Mouse (Mus musculus) midbrain, embryonic 15.5 days (tissue): Measurements from ENCODE around the gene Stard3nl. TPM values are rescaled to one million over a fixed set of nuclear protein-coding genes. Genes with fewer than 3 reads are reported as not detected.
"Not testable (repeated sequence)": the region's sequence is repeated elsewhere in the genome, so short reads cannot be mapped to it uniquely, and the experiment has no call there.

Experiments used
- ATAC-seq: fragments of 200-750 bp; cut with Nextera tagmentation; replicated peaks from 2 replicates; pipeline ENCODE4 v1.8.0; 2017; ENCODE audit warnings: moderate TSS enrichment
- H3K27ac ChIP-seq: fragments of 300-500 bp; sonication (generic); 2 replicates; pipeline ENCODE4 v1.5.1; 2015; ENCODE audit warnings: mild to moderate bottlenecking, inconsistent platforms
- H3K27me3 ChIP-seq: fragments of 300-500 bp; sonication (generic); replicated peaks from 2 replicates; pipeline ENCODE4 v1.6.1; 2015; ENCODE audit warnings: inconsistent platforms
- H3K36me3 ChIP-seq: fragments of 300-500 bp; sonication (generic); replicated peaks from 2 replicates; pipeline ENCODE4 v1.6.1; 2015; ENCODE audit warnings: inconsistent platforms
- H3K4me1 ChIP-seq: fragments of 300-500 bp; sonication (generic); 2 replicates; pipeline ENCODE4 v1.6.1; 2015; ENCODE audit warnings: inconsistent platforms
- H3K4me2 ChIP-seq: fragments of 300-500 bp; sonication (generic); 2 replicates; pipeline ENCODE4 v1.6.1; 2015; ENCODE audit warnings: inconsistent platforms, mild to moderate bottlenecking, moderate library complexity
- H3K4me3 ChIP-seq: fragments of 300-500 bp; sonication (generic); 2 replicates; pipeline ENCODE4 v1.5.1; 2015; ENCODE audit warnings: mild to moderate bottlenecking, inconsistent platforms
- H3K9ac ChIP-seq: fragments of 300-500 bp; sonication (generic); 2 replicates; pipeline ENCODE4 v1.6.1; 2015; ENCODE audit warnings: mild to moderate bottlenecking, inconsistent platforms
- H3K9me3 ChIP-seq: fragments of 300-500 bp; sonication (generic); 2 replicates; pipeline ENCODE4 v1.6.1; 2016; ENCODE audit warnings: inconsistent platforms
- WGBS: fragments of 180-500 bp; shearing (Covaris S2); methylation state at CpG from one replicate; pipeline ENCODE4 v1.1.7; 2015; ENCODE audit warnings: mixed read lengths; 5-methylcytosine and 5-hydroxymethylcytosine counted together
- polyA plus RNA-seq: library from polyadenylated mRNA; unstranded; fragments of >200 nt; fragmentation: Nextera tagmentation; extraction: Ambion mirVana; gene quantifications from 2 replicates; pipeline ENCODE4 v1.2.1, GENCODE M21; 2015

The Stard3nl gene
- polyA plus RNA-seq, 1 experiment from 2014 or later, result 208 TPM

DNA sequence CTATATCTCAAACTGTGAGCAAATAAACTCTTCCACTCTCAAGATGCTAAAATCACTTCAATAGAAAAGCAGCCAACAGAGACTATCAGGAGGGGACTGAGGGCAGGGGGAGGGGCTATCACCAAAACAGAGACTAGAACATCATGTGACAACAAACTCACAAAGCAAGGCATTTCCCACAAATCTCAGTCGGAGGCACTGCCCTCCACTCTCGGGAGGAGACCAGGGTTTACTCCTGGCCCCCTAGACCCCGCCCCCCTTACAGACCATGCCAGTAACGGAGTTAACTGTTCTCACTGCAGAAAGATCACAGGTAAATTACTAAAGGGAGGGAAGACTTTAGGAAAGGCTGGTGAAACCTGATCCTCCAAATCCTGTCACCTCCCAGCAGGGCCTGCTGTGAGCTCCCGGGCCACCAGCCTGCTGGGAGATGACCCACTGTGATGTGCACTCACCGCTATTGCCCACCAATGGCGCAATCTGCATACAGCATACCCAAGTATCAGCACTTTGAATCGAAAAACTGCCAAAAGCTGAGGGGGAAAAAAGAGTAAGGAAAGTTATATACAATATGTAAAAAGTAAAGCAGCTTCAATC, 23.4 kb downstream of the Stard3nl start:
- no peaks in the 10 kb centered on the region for H3K4me1 ChIP-seq
- peaks cover 22% of the 10 kb centered on the region; the same call in 1 of the 2 replicates for H3K36me3 ChIP-seq
- H3K4me3 ChIP-seq, result no peak overlapping the region
- H3K9me3 ChIP-seq, result no peaks in the 10 kb centered on the region
- WGBS, result 19% methylated on average over 8 of the region's 8 CpGs
- ATAC-seq, result no peak
- H3K27me3 ChIP-seq, result no peaks in the 10 kb centered on the region
- H3K4me2 ChIP-seq, result no peak overlapping the region
- no peak overlapping the region for H3K27ac ChIP-seq
- H3K9ac ChIP-seq, result no peak overlapping the region

DNA sequence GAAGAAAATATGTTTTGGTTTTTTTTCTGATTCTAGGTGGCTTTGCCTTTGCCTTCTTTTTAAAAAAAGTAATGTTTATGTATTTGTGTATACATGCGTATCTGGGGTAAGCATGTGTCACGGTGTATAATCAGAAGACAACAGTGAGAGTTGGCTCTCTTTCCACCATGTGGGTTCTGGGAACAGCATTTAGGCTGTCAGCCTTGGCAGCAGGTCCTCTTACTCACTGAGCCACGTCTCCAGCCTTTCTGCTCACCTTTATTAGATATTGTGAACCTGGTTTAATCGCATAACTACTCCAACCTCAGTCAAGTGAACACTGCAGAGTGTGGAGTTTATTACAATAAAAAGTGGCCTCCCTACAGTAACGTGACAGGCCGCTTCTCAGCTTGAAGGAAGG, 26.8 kb downstream of the Stard3nl start:
- no peak overlapping the region for H3K9ac ChIP-seq
- H3K9me3 ChIP-seq, result no peaks in the 10 kb centered on the region
- no peaks in the 10 kb centered on the region for H3K4me1 ChIP-seq
- no peak for ATAC-seq
- no peak overlapping the region for H3K4me3 ChIP-seq
- H3K4me2 ChIP-seq, result no peak overlapping the region
- no peaks in the 10 kb centered on the region for H3K27me3 ChIP-seq
- H3K27ac ChIP-seq, result no peak overlapping the region
- 91% methylated on average over 6 of the region's 6 CpGs for WGBS
- H3K36me3 ChIP-seq, result peaks cover 30% of the 10 kb centered on the region; the same call in 1 of the 2 replicates

DNA sequence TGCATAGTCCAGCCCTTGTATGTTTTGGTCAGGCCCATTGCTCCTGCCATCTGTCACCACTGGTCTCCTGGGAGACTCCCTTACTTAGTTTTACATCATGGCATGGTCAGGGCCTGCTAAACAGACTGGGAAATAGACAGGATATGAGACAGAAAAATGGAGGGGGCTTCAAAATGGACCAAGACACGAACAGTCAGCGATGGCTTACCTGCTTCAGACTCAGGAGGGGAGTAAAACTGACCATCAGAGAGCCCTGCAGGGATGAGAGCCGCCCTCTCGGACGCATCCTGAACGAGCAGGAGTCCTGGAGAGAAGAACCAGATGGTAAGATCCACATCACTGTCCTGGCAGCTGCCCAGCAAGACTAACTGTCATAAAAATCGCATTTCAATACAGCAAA, 28.1 kb downstream of the Stard3nl start:
- WGBS, result 80% methylated on average over 7 of the region's 7 CpGs
- no peak overlapping the region for H3K9ac ChIP-seq
- H3K27ac ChIP-seq, result no peak overlapping the region

DNA sequence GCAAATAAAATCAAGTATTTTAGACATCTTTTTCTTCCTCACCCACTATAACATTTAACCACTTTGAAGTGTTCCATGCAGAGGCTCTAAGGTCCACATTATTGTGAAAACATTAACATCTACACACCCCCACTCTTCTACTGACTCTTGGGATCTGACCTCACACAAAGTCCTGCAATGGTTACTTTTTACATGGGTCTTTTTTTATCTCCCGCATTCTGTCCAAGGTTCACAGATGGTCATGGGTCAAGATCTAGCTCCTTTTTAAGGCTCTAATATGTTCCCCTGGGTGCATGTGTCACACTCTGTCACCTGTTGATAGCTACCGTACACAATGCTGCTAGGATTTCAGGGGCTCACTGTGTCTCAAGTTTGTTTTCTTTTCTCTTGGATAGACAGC, 28.7 kb downstream of the Stard3nl start:
- Histone ChIP-seq H3K36me3 (peaks cover 30% of the 10 kb centered on the region; the same call in 1 of the 2 replicates), H3K4me2 (no peak overlapping the region), H3K27ac (no peak overlapping the region), H3K4me1 (no peaks in the 10 kb centered on the region), H3K9ac (no peak overlapping the region), H3K9me3 (no peaks in the 10 kb centered on the region), H3K27me3 (no peaks in the 10 kb centered on the region), H3K4me3 (no peak overlapping the region)
- no peak for ATAC-seq
- WGBS, result 79% methylated on average over 2 of the region's 2 CpGs

More for the DNA sequence above, 28.1 kb downstream of the Stard3nl start:
- H3K4me2 ChIP-seq, result no peak overlapping the region
- no peak for ATAC-seq
- H3K9me3 ChIP-seq, result no peaks in the 10 kb centered on the region
- no peaks in the 10 kb centered on the region for H3K27me3 ChIP-seq
- H3K4me3 ChIP-seq, result no peak overlapping the region
- peaks cover 30% of the 10 kb centered on the region; the same call in 1 of the 2 replicates for H3K36me3 ChIP-seq
- H3K4me1 ChIP-seq, result no peaks in the 10 kb centered on the region

DNA sequence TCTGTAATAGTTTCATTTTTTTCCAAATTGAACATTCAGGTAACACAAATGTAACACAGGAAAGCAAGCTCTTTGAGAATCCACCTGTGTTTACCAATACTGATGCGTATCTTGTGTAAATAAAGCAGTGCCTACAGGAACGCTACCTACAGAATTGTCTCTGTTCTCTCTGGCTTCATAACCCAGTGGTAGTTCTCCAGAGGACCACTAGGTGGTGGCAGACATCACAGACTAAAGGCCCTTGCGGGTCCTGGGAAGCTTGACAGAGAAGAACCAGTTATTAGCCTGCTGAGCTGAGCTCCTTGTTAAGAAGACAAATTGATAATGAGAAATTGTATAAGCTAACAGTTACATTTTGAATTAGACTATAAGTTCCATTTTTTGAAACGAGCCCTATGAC, 30.0 kb downstream of the Stard3nl start:
- Histone ChIP-seq H3K4me2 (no peak overlapping the region), H3K9ac (no peak overlapping the region), H3K27ac (no peak overlapping the region), H3K4me3 (no peak overlapping the region), H3K9me3 (no peaks in the 10 kb centered on the region), H3K36me3 (peaks cover 33% of the 10 kb centered on the region; the same call in 1 of the 2 replicates), H3K27me3 (no peaks in the 10 kb centered on the region), H3K4me1 (no peaks in the 10 kb centered on the region)
- WGBS, result 39% methylated on average over 4 of the region's 4 CpGs
- ATAC-seq, result peak; percentile 84

DNA sequence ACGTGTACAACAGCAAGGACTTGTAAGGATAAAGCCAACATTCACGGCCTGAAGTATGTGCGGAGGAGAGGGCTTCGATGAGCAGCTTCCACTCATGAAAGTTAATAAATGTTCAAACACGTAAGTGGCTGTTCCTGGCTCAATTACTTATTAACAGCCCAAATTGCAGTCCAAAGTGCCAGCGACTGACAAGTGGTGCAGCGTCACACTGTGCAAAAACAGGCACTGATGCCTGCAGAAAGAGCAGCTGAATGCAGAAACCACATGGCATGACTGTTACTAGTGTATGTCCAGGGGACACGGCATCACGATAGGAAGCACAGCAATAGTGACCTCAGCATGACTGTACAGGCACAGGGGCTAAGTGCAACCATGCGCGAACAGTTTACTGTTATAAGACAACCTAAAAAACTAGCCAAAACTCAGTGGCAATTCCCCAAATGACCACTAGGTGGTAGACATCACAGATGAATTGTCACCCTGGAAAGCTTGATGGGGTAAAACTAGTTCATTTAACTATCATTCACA, 31.3 kb downstream of the Stard3nl start:
- H3K9me3 ChIP-seq, result no peaks in the 10 kb centered on the region
- no peak overlapping the region for H3K9ac ChIP-seq
- no peak overlapping the region for H3K4me2 ChIP-seq
- WGBS, result 86% methylated on average over 11 of the region's 11 CpGs
- peaks cover 22% of the 10 kb centered on the region; the same call in 1 of the 2 replicates for H3K36me3 ChIP-seq
- no peaks in the 10 kb centered on the region for H3K4me1 ChIP-seq
- ATAC-seq, result peak; percentile 31; the same call in 1 of the 2 replicates
- H3K27me3 ChIP-seq, result no peaks in the 10 kb centered on the region
- no peak overlapping the region for H3K4me3 ChIP-seq
- no peak overlapping the region for H3K27ac ChIP-seq

DNA sequence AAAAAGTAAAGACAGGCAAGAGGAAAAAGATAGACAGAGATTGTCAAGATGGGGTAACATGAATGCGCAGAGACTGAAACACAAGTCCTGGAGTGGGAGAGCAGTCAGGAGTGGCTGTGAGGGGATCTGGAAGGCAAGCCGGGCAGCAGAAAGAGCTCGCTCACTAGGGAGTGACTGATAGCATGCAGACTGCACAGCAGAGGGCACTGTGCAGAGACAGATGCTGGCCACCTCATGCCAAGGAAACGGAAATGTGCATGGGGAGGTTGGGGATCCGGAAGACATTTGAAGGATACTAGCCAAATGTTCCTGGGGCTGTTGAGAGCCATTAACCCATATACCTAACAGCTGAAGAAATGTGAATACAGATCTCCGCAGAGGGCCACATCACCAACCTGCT, 33.2 kb downstream of the Stard3nl start:
- 68% methylated on average over 6 of the region's 6 CpGs for WGBS
- no peak for ATAC-seq
- Histone ChIP-seq H3K27ac (no peak overlapping the region), H3K4me3 (no peak overlapping the region), H3K36me3 (peaks cover 24% of the 10 kb centered on the region; the same call in 1 of the 2 replicates), H3K9me3 (no peaks in the 10 kb centered on the region), H3K27me3 (no peaks in the 10 kb centered on the region), H3K4me2 (no peak overlapping the region), H3K9ac (no peak overlapping the region), H3K4me1 (no peaks in the 10 kb centered on the region)

DNA sequence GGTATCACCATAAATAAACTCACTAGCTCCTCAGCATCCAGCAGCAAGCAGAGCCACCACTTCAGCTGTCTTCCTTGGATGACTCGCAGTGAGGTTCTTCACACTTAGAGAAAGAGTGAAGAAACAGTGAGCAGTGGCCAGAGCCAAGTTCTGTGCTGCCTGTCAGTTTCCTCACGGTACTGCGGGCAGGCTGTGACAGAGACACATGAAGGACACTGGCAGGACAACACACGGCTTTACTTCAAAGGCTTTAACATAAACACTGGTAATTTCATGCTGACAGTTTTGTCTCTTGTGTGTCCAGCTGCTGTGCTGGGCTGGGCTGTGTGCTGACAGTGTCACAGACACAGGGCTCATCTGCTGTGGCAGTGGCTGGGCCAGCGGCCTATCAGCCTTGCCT, 37.6 kb downstream of the Stard3nl start:
- Histone ChIP-seq H3K4me3 (no peak overlapping the region), H3K27me3 (no peaks in the 10 kb centered on the region), H3K9ac (no peak overlapping the region), H3K9me3 (no peaks in the 10 kb centered on the region), H3K27ac (no peak overlapping the region), H3K4me1 (no peaks in the 10 kb centered on the region), H3K4me2 (no peak overlapping the region), H3K36me3 (peaks cover 18% of the 10 kb centered on the region)
- WGBS, result 80% methylated on average over 5 of the region's 5 CpGs
- no peak for ATAC-seq

DNA sequence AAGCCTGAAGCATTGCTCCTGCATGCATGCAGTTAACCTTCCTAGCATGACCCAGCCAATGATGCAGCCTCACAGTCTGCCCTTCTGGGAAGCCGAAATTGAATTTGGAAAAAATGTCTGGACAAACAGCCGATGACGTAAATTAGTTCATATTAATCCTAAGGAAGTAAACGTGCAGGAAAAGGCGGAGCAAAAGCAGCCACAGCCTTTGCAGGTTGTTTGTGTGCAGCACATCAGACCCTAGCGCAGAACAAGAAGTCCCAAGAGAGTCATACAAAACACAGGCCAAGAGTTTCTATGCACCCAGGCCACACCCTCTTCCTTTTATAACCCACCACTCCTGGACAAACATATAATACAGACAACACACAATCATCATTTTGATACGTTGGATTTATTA, 38.3 kb downstream of the Stard3nl start:
- Histone ChIP-seq H3K9ac (no peak overlapping the region), H3K27me3 (no peaks in the 10 kb centered on the region), H3K4me3 (no peak overlapping the region), H3K27ac (no peak overlapping the region), H3K4me1 (no peaks in the 10 kb centered on the region), H3K36me3 (peaks cover 18% of the 10 kb centered on the region), H3K4me2 (no peak overlapping the region), H3K9me3 (no peaks in the 10 kb centered on the region)
- no peak for ATAC-seq
- 92% methylated on average over 7 of the region's 7 CpGs for WGBS

DNA sequence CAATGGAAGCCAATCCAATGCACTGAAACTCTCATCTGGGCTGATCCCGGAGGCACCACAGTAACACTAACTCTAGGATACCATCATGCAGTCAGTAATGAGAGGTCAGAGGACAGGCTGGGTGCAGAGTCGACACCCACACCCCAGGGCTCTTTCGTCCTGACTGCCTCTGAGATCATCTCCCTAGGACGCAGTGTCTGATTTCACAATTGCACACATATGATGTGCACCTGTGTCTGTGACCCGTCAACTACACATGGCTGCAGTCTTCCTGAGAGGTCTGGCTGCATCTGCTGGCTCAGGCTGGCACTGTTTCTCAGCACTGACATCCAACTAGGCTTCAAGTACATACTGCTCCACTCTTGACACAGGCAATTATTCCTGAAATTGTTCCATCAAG, 38.9 kb downstream of the Stard3nl start:
- WGBS, result 83% methylated on average over 5 of the region's 5 CpGs
- ATAC-seq, result 0 out of 2 replicates have a peak, but pooled peaks have one; percentile 16

DNA sequence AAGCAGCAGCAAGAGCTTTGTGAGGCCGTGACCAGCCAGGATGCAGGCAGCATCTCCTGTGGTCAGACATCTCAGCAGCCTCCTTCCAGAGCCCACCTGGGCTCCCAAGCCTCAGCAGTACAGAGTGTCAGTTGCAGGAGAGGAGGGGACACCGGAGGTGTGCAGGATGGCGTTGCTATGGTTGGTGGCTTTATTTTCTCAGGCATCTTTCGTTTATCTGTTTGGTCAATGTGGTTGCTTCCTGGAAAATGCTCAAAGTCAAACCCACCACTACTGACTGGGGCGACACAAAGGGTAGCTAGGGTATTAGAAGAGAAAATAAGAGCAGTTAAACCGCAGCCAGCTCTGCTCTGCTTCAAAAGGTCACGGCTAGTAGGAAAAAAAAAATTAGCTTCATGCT, 39.5 kb downstream of the Stard3nl start:
- no peak for ATAC-seq

More for the DNA sequence above, 38.9 kb downstream of the Stard3nl start:
- Histone ChIP-seq H3K4me3 (no peak overlapping the region), H3K4me1 (no peaks in the 10 kb centered on the region), H3K9me3 (no peaks in the 10 kb centered on the region), H3K27me3 (no peaks in the 10 kb centered on the region), H3K4me2 (no peak overlapping the region), H3K9ac (no peak overlapping the region), H3K36me3 (peaks cover 18% of the 10 kb centered on the region), H3K27ac (no peak overlapping the region)

DNA sequence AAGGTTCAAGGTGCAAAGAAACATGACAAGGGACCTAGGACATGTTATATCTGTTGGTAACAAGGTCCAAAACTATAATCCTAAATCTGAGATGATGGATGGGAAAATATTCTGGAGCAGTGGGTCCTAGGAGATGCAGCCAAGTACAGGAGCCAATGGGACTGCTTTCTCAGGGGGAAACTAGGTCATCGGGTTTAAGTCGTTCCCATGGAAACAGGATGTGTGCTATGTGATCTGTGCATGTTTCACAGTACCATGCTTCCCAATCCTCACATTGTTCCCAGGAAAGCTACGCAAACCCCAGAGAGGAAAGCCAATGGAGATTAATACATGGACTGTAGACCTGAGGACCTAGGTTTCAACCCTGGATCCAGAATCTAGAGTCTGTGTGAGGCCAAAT, 42.8 kb downstream of the Stard3nl start:
- no peaks in the 10 kb centered on the region for H3K27me3 ChIP-seq
- H3K4me3 ChIP-seq, result no peak overlapping the region
- no peak overlapping the region for H3K9ac ChIP-seq
- H3K36me3 ChIP-seq, result peaks cover 8% of the 10 kb centered on the region
- H3K27ac ChIP-seq, result no peak overlapping the region
- no peaks in the 10 kb centered on the region for H3K4me1 ChIP-seq
- WGBS, result 55% methylated on average over 3 of the region's 3 CpGs
- H3K4me2 ChIP-seq, result no peak overlapping the region
- peak; percentile 70; the same call in 1 of the 2 replicates for ATAC-seq
- no peaks in the 10 kb centered on the region for H3K9me3 ChIP-seq

More for the DNA sequence above, 39.5 kb downstream of the Stard3nl start:
- no peak overlapping the region for H3K4me3 ChIP-seq
- H3K4me1 ChIP-seq, result no peaks in the 10 kb centered on the region
- WGBS, result 62% methylated on average over 7 of the region's 7 CpGs
- H3K4me2 ChIP-seq, result no peak overlapping the region
- H3K9ac ChIP-seq, result no peak overlapping the region
- no peak overlapping the region for H3K27ac ChIP-seq
- H3K36me3 ChIP-seq, result peaks cover 18% of the 10 kb centered on the region
- H3K27me3 ChIP-seq, result no peaks in the 10 kb centered on the region
- no peaks in the 10 kb centered on the region for H3K9me3 ChIP-seq

DNA sequence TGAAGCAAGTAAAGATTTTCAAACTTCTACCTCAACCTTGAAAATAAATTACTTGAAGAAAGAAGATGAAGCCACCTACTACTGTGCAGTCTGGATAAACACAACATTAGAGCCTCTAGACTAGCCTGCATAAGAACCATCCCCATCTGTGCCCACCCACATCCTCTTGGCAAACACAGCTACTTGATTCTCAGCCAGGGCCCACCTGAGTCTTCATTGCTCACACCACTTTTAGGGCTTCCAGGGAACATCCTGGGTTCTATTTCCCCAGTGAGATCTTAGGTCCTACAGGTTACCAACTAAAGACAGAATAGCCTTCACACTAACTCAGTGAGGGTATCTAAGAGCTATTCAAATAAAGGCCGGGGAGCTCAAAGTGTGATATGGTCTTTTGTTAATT, 55.2 kb downstream of the Stard3nl start:
- H3K4me3 ChIP-seq, H3K36me3 ChIP-seq, H3K27ac ChIP-seq, H3K4me1 ChIP-seq, ATAC-seq, H3K4me2 ChIP-seq, H3K9me3 ChIP-seq, H3K27me3 ChIP-seq, H3K9ac ChIP-seq: not testable (repeated sequence)
- 32% methylated on average over 1 of the region's 1 CpGs for WGBS
